Mouse (Mus musculus): ENCODE data around the gene Fam118a.
"Not testable (repeated sequence)": the region's sequence is repeated elsewhere in the genome, so short reads cannot be mapped to it uniquely, and the experiment has no call there.

The Fam118a gene

DNA sequence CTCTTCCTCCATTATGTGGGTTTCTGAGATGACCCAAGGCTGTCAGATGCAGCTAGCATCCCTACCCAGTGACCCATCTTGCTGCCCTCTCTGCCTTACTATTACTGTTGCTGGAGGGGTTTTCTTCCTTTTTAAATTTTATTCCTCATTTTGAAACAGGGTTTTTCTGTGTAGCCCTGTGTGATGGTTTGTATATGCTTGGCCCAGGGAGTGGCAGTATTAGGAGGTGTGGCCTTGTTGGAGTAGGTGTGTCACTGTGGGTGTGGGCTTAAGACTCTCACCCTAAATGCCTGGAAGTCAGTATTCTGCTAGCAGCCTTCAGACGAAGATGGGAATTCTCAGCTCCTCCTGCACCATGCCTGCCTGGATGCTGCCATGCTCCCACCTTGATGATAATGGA, at the start of gene Fam118a:
Gene Fam118a, plus strand, starts transcription at position 301 of the 400 bp plus-strand sequence.
- not testable (repeated sequence) for TF ChIP-seq GATA4 (IDR thresholded peaks at IDR 0.05; ENCODE audit: insufficient replicate concordance, low read length)

DNA sequence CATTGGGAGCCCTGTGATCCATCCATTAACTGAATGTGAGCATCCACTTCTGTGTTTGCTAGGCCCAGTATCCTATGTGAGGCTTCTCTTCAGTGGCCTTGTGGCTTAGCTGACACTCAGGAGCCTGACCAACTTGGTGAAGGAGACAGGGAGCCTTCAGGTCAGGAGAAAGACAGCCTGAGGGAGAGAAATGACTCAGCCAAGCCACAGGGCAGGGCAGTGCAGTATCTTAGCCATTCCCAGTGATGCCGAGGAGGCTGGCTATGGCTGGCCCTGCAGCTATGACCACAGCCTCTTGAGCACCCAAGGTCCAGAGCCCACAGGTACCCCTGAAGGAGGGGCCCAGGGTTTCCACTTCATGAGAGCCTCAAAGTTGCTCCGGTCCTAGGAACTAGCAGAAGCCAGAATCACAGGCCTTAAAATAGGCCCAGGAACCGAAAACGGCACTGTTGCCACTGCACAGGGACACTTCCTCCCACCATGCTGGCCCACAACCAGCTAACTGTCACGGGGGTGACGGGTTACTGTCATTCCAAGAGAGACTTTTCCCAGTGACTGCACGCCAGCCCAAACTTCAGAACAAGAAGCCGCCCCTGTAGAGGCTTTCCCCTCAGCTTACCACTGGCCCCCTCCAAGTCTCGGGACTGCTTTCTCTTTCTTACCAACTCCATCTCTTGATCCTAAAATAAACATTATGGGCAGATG, 47.0 kb upstream of the Fam118a start:
- TF ChIP-seq GATA4 (IDR thresholded peaks at IDR 0.05; ENCODE audit: insufficient replicate concordance, low read length) = no peak

- TF ChIP-seq GATA4 (IDR thresholded peaks at IDR 0.05; ENCODE audit: insufficient replicate concordance, low read length) = no peak
Measured at GRCm38 (mm10) chr15:84982888-84983287, 45.9 kb upstream of the Fam118a start.

DNA sequence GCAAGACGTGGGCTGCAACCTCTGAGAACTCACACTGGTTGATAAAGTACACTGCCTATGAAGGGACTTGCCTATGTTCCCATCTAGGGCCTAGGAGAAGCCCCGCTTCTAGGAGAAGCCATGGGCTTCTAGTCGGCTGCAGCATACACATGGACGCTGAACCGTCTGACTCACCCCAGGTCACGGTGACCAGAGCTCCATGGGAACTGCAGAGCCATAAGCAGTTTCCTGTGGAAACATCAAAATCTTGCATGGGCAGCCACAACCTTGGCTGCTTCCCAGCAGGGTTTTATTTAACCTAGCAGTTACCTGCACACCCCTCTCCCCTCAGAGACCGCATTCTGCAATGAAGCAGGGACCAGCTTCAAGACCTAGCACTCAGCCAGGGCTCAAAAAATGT, 45.0 kb upstream of the Fam118a start:
- TF ChIP-seq GATA4 (IDR thresholded peaks at IDR 0.05; ENCODE audit: insufficient replicate concordance, low read length) = no peak

DNA sequence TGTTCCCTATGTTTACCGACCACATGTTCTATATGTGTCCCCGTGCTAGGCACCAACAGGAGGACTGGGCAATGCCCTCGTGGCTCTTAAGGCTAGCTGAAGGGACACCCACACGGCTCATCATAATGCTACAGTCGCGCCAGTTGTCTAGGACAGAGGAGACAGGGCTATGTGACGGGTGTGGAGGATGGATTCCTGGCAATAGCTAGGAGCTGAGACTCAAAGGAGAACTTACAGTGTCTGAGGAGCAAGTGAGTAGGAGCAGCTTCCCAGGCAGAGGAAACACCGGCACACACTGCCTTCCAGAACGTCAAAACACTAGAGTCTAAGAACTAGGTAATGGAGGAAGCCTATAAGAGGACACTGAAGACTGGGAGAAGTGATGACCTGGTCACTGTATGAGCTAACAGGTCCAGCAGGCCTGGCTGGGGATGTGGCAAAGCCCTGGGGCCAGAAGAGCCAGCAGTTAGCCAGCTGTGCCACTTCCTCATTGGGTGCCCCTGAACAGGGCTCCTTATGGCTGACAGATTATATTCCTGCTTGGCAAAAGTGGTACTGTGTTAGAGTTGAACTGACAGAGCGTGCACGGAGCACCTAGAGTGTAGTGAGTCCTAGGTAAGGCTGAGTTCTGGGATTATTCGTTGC, 43.1 kb upstream of the Fam118a start:
- TF ChIP-seq GATA4 (IDR thresholded peaks at IDR 0.05; ENCODE audit: insufficient replicate concordance, low read length) = no peak

DNA sequence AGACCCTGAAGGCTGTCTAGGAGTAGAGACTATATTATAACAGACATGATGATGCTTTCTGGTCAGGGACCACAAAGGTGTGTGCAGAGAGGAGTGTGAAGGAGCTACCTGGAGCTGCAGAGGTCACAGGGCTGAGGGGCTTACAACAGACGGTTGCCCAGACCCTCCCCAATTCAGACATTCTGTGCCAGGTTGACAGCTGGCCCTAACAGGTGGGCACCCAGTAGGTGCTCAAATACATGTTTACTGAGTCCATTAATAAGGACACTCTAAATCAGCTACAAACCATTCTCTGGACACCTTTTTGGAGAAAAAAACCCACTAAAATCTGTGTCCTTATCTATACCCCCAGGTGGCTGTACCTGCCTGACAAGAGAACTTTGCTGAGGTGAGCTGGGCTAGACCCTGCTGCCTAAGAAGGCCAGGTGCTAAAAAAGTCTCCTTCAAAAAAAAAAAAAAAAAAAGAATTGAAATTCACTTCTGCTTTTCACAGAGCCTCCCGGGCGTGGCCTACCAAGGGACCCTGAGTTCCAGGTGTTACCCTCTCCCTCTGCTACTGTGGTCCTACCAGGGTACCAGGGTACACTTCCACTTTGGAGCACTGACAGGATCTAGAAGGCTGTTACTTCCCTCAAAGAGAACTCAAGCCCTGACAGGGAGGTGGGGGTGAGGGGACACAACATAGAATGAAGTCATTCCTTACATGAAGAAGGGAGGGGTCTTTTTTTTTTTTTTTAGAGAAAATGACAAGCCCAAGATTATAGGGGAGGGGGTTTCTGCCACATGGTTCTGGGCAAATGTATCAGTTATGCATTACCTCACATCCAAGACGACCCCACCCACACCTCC, 42.4 kb upstream of the Fam118a start:
- TF ChIP-seq GATA4 (IDR thresholded peaks at IDR 0.05; ENCODE audit: insufficient replicate concordance, low read length) = no peak

- no peak for TF ChIP-seq GATA4 (IDR thresholded peaks at IDR 0.05; ENCODE audit: insufficient replicate concordance, low read length)
Measured at GRCm38 (mm10) chr15:84987020-84987815, 41.5 kb upstream of the Fam118a start.

DNA sequence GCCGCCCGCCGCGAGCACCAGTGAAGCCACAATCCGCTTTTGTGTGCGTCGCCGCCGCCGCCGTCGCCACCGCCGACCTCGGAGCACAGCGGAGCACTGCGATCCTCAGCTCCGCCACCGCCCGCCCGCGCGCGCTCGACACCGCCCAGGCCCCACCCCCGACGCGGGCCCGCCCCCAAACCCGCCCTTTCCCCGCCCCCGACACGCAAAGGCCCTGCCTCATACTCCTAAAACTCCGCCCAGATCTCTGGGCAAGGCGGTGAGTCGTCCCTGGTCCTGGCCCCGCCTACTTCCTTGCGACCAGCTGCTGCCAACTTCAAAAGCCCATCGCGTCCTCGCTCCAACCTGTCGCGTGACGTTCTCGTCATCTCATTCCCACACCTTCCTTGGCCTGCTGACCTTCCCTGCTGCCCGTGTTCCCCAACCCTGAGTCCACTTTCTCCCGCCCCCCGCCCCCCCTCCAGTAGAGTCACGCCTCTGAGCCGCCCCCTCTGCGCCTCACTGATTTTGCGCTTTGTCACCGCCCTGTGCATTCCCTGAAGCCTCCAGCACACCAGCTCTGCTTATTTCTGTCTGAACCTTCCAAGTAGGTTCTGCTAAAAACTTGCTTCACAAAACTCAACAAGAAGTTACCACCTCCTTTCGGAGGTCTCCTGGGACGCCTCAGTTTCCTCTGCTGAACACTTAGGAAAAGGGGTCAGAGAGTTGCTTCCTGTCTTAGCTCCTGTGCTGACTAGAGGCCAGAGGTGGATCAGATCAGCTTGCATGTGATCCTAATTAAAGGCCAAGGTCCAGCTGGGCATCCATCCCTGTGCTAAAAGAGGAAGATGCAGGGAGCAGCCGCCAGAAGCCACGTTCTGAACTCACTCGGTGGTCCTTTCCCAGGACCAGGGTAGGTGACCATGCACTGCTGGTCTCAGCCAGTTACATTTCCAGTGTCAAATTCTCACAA, 40.6 kb upstream of the Fam118a start, which contains the start of gene 5031439G07Rik:
Gene 5031439G07Rik, minus strand, starts transcription at position 678 of the 952 bp plus-strand sequence.
- TF ChIP-seq GATA4 (IDR thresholded peaks at IDR 0.05; ENCODE audit: insufficient replicate concordance, low read length) = no peak; the same call in 1 of the 2 replicates

GRCm38 (mm10) chr15:84989098-84989497, 39.6 kb upstream of the Fam118a start:
- no peak for TF ChIP-seq GATA4 (IDR thresholded peaks at IDR 0.05; ENCODE audit: insufficient replicate concordance, low read length)

DNA sequence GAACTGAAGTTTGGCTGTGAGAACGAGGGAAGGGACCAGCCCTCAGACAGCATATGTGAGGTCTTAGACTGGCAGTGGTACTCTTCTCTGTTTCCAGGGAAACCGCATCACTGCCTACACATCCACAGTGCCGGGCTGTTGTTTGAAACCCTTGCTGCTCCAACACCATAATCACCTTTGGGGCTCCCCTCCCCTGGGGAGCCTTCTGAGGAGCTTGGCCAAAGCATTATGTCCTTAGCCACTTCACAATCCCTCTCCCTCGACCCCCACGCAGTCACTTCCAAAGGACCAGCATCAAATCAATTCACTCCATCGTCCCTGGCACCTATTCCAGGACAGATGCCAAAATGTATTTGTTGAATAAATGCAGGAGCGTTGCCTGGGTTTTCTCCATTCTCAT, 39.0 kb upstream of the Fam118a start:
- TF ChIP-seq GATA4 (IDR thresholded peaks at IDR 0.05; ENCODE audit: insufficient replicate concordance, low read length) = no peak

DNA sequence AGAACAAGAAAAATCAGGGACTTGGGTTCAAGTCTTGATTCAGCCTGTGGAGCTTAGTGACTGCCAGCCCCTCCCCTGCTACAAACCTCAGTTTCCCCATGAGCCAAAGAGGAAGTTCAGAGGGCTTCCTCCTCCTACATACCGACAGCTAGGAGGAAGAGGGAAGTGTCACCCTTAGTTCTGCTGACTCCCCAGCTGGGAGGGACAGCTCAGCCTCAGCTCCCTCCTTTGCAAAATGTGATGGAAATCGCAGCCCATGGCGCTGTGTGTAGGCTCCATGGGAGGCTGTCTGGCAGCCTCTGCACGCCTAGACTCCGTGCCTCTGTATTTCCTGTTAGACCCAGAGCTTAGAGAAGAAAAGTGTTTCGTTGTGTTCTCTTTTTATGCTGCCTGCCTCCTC, 34.2 kb upstream of the Fam118a start:
- TF ChIP-seq GATA4 (IDR thresholded peaks at IDR 0.05; ENCODE audit: insufficient replicate concordance, low read length) = no peak

DNA sequence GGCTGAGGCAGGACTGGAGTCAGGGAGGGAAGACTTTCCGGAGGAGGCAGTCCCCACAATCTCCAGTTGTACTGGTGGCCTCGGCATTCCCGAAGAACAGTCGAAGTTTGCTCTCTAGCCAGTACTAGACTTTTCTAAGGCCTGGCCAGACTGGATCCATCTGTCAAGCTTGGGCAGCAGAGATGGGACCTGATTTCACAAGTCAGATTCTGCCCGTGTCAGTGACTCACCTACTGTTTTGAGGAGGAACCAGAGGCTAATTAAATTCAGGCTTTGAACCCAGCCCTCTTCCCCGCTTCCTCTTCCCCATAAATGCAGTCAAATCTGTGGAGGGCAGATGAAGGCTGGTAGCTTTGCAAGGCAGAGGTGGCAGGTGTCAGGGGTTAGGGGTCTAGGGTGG, 33.7 kb upstream of the Fam118a start:
- TF ChIP-seq GATA4 (IDR thresholded peaks at IDR 0.05; ENCODE audit: insufficient replicate concordance, low read length) = no peak

- no peak for TF ChIP-seq GATA4 (IDR thresholded peaks at IDR 0.05; ENCODE audit: insufficient replicate concordance, low read length)
Measured at GRCm38 (mm10) chr15:84995967-84996366, 32.8 kb upstream of the Fam118a start.

Measured in liver, adult (tissue).